Mouse (Mus musculus) midbrain, embryonic 12.5 days (tissue): ENCODE measurements around the gene Nup210l. TPM values are rescaled to one million over a fixed set of nuclear protein-coding genes. Genes with fewer than 3 reads are reported as not detected.

Experiments used
- ATAC-seq: fragments of 200-750 bp; cut with Nextera tagmentation; 2 replicates; pipeline ENCODE4 v1.8.0; 2017; ENCODE audit warnings: low read depth, moderate TSS enrichment, moderate library complexity; ENCODE audit not compliant: low FRiP score
- H3K27ac ChIP-seq: fragments of 300-500 bp; sonication (generic); replicated peaks from 2 replicates; pipeline ENCODE4 v1.5.1; 2016; ENCODE audit warnings: mild to moderate bottlenecking
- H3K27me3 ChIP-seq: fragments of 300-500 bp; sonication (generic); 2 replicates; pipeline ENCODE4 v1.6.1; 2016; ENCODE audit warnings: mild to moderate bottlenecking
- H3K36me3 ChIP-seq: fragments of 300-500 bp; sonication (generic); 2 replicates; pipeline ENCODE4 v1.6.1; 2016
- H3K4me1 ChIP-seq: fragments of 300-500 bp; sonication (generic); 2 replicates; pipeline ENCODE4 v1.6.1; 2016
- H3K4me2 ChIP-seq: fragments of 300-500 bp; sonication (generic); replicated peaks from 2 replicates; pipeline ENCODE4 v1.6.1; 2016; ENCODE audit warnings: mild to moderate bottlenecking, moderate library complexity
- H3K4me3 ChIP-seq: fragments of 300-500 bp; sonication (generic); 2 replicates; pipeline ENCODE4 v1.5.1; 2016; ENCODE audit warnings: mild to moderate bottlenecking
- H3K9ac ChIP-seq: fragments of 300-500 bp; sonication (generic); replicated peaks from 2 replicates; pipeline ENCODE4 v1.6.1; 2016; ENCODE audit warnings: mild to moderate bottlenecking, moderate library complexity
- H3K9me3 ChIP-seq: fragments of 300-500 bp; sonication (generic); 2 replicates; pipeline ENCODE4 v1.6.1; 2016; ENCODE audit warnings: mild to moderate bottlenecking
- WGBS: fragments of 180-500 bp; shearing (Covaris S2); methylation state at CpG from one replicate; pipeline ENCODE4 v1.1.7; 2016; 5-methylcytosine and 5-hydroxymethylcytosine counted together
- polyA plus RNA-seq: library from polyadenylated mRNA; unstranded; fragments of >200 nt; fragmentation: Nextera tagmentation; extraction: Ambion mirVana; gene quantifications from 2 replicates; pipeline ENCODE4 v1.2.1, GENCODE M21; 2016

The Nup210l gene
- polyA plus RNA-seq, 1 experiment from 2014 or later, result 0.57 TPM

DNA sequence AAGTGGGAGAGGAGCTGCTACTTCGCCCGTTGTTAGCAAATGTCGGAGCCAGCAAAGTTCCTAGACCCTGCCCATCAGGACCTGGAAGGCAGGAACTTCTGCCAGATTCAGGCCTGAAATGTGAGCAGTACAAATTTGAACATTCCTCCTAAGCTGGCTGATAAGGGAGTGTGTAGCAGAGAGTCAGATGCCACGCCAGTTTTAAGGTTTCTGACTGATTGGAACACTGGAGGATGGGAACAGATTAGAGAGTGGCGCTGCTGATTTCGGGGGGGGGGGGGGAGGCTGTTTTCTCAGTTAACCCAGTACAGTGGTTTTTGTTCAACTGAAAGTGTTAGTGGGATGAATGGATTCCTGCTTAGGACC lies 23.5 kb upstream of the Nup210l start:
- peak overlapping the region; percentile 91 for H3K4me2 ChIP-seq
- peak overlapping the region; percentile 86 for H3K9ac ChIP-seq
- 3% methylated on average over 6 of the region's 6 CpGs for WGBS
- H3K4me1 ChIP-seq, result peaks cover 52% of the 10 kb centered on the region
- no peaks in the 10 kb centered on the region for H3K36me3 ChIP-seq
- H3K4me3 ChIP-seq, result peak overlapping the region; percentile 80
- no peaks in the 10 kb centered on the region for H3K9me3 ChIP-seq
- no peaks in the 10 kb centered on the region for H3K27me3 ChIP-seq
- no peak for ATAC-seq
- H3K27ac ChIP-seq, result peak overlapping the region; percentile 91

DNA sequence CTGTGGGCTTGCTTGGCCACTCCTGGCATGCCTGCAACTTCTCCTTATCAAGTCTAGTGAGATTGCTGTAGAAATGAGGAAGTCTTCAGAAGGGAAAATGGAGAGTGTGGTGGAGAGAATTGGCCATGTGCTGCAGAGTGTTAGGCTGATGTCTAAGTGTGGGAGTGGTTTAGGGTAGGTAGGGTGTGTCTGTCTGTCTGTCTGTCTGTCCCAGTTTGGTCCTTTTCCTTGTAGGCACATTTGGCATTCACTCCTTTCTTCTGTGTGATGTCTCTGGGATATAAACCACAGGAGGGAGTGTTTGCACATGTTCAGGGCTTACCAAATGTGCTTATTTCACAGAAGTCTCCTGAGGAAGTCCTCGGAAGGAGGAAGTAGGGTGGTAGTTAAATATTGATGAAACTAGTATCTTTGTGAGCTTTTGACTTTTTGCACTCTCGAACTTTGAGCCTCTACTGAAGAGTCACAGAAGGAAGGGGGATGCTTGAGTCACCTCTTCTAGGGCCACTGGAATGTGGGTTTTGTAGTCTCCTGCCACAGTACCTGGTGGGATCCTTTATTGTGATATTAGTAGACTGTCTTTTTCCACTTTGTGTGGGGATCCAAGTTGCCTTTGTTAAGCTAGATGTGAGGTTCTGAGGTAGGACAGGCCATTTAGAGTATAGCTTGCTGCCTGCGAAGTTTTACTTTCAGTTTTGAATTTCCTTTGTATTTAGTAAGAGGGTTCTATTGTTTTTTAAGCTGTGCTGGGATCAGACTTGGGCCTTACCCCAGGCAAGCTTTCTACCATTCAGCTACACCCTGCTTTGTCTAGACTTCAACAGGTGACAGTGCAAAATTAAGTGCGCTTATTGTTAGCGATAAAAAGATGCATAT lies 22.3 kb upstream of the Nup210l start:
- no peak for ATAC-seq
- WGBS, result 90% methylated on average over 5 of the region's 5 CpGs
- Histone ChIP-seq H3K27ac (no peak overlapping the region), H3K27me3 (no peaks in the 10 kb centered on the region), H3K4me3 (peak overlapping the region; percentile 18), H3K9ac (peak overlapping the region; percentile 34; the same call in 1 of the 2 replicates), H3K36me3 (0 out of 2 replicates have a peak, but pooled peaks cover 8% of the 10 kb centered on the region), H3K4me2 (peak overlapping the region; percentile 91), H3K4me1 (peaks cover 52% of the 10 kb centered on the region), H3K9me3 (no peaks in the 10 kb centered on the region)

DNA sequence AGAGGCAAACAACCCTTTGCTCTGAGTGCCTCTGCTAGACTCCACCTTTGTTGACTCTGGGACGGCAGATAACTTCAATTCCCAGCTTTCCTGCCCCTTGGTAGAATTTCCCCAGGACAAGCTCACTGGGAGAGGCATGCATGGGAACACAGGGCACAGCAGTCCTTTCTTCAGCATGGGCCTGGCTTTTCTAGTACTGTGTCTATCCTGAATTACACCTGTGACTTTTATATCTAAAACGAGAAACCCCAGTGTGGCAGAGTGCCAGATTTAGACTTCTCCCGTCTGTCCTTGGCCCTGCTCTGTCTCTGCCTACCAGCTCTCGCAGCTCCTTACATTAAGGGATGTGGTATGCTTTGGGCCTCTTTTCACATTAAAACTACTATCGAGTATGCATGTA lies 20.9 kb upstream of the Nup210l start:
- WGBS, result 70% methylated on average over 5 of the region's 5 CpGs
- no peak for ATAC-seq
- Histone ChIP-seq H3K4me2 (0 out of 2 replicates have a peak overlapping the region, but pooled peaks have one; percentile 13), H3K27me3 (no peaks in the 10 kb centered on the region), H3K4me1 (peaks cover 45% of the 10 kb centered on the region), H3K9me3 (no peaks in the 10 kb centered on the region), H3K4me3 (no peak overlapping the region), H3K36me3 (peaks cover 21% of the 10 kb centered on the region), H3K27ac (no peak overlapping the region), H3K9ac (0 out of 2 replicates have a peak overlapping the region, but pooled peaks have one; percentile 0)

DNA sequence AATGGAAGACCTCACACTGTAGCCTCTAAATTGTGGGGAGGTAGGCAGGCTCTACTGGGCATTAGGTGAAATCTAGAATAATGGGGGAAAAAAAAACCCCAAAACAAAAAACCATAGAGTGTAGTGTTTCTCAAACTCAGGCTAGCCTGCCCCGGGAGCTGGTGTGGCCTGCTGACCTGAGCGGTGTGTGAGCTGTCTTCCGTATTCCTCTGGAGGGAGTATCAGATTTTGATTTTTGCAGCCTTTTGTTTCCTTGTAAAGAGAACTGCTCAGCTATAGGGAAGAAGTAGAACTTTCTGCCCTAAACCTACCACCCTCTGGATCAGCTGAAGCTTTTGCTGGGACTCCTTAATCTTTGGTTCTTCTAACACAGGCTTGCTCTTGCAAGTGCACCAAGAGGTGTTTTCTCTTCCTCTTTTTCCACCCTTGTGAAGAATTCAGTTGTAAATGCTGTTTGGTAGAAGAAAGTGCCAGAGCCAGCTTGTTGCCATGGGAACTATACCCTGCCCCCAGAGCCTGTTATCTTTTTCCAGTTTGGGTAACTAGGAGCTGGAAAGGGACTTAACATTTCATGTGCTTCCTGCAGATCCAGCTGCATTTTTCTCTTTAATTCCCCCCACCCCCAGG lies 20.1 kb upstream of the Nup210l start:
- peaks cover 29% of the 10 kb centered on the region for H3K36me3 ChIP-seq
- H3K9me3 ChIP-seq, result no peaks in the 10 kb centered on the region
- no peak for ATAC-seq
- H3K4me3 ChIP-seq, result no peak overlapping the region
- WGBS, result 43% methylated on average over 3 of the region's 3 CpGs
- H3K27ac ChIP-seq, result peak overlapping the region; percentile 12; the same call in 1 of the 2 replicates
- H3K27me3 ChIP-seq, result no peaks in the 10 kb centered on the region
- no peak overlapping the region for H3K9ac ChIP-seq
- peak overlapping the region; percentile 13; the same call in 1 of the 2 replicates for H3K4me2 ChIP-seq
- peaks cover 42% of the 10 kb centered on the region for H3K4me1 ChIP-seq

GRCm38 (mm10) chr3:90084790-90085189 lies 19.1 kb upstream of the Nup210l start:
- Histone ChIP-seq H3K4me2 (no peak overlapping the region), H3K9ac (no peak overlapping the region), H3K27me3 (no peaks in the 10 kb centered on the region), H3K27ac (0 out of 2 replicates have a peak overlapping the region, but pooled peaks have one; percentile 12), H3K36me3 (peaks cover 39% of the 10 kb centered on the region), H3K4me1 (peaks cover 37% of the 10 kb centered on the region), H3K4me3 (no peak overlapping the region), H3K9me3 (no peaks in the 10 kb centered on the region)
- no peak for ATAC-seq
- 82% methylated on average over 4 of the region's 4 CpGs for WGBS

DNA sequence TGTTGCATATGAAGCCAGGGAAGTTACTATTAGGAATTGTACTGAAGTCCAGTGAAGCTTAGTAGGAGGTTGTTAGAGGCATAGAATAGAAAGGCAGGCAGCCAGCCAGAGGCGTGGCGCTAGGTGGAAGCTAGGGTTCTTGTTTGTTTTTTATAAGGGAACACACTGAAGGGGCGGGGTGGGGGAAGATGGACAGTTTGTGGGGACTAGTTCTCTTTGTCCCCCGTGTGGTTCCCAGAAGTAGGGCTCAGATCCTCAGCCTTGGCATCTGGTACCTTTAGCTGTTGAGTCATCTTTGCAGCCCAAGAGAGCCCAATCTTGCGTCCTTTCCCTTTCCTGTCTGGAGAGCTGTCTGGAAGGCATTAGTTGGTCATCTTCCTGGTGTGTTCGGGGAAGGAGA lies 18.7 kb upstream of the Nup210l start:
- H3K9me3 ChIP-seq, result no peaks in the 10 kb centered on the region
- no peak overlapping the region for H3K27ac ChIP-seq
- peaks cover 37% of the 10 kb centered on the region for H3K4me1 ChIP-seq
- no peak overlapping the region for H3K4me3 ChIP-seq
- no peak for ATAC-seq
- WGBS, result 89% methylated on average over 6 of the region's 6 CpGs
- H3K4me2 ChIP-seq, result no peak overlapping the region
- no peak overlapping the region for H3K9ac ChIP-seq
- no peaks in the 10 kb centered on the region for H3K27me3 ChIP-seq
- peaks cover 44% of the 10 kb centered on the region for H3K36me3 ChIP-seq

DNA sequence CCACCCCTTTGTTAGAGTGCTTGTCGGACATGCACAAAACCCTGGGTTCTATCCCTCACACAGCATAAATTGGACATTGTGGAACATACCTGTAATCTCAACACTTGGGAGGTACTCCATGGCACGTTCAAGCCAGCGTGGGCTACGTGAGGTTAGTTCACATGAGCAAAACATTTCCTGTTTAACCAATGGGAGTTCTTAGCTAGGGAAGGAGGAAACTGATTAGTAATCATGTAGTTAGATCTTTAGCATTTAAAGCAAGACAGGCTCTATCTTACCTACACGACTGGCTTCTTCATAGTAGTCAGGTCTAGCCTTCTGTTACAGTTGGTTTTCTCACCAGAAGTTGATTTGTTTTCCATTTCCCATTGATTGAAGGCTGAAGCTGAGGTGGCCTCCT lies 17.9 kb upstream of the Nup210l start:
- 92% methylated on average over 5 of the region's 5 CpGs for WGBS
- H3K4me1 ChIP-seq, result peaks cover 32% of the 10 kb centered on the region
- H3K9ac ChIP-seq, result no peak overlapping the region
- H3K4me2 ChIP-seq, result no peak overlapping the region
- H3K27me3 ChIP-seq, result no peaks in the 10 kb centered on the region
- no peak overlapping the region for H3K4me3 ChIP-seq
- peaks cover 51% of the 10 kb centered on the region for H3K36me3 ChIP-seq
- no peak overlapping the region for H3K27ac ChIP-seq
- ATAC-seq, result no peak
- H3K9me3 ChIP-seq, result no peaks in the 10 kb centered on the region

GRCm38 (mm10) chr3:90088617-90089016 lies 15.3 kb upstream of the Nup210l start:
- Histone ChIP-seq H3K36me3 (peaks cover 75% of the 10 kb centered on the region), H3K4me3 (no peak overlapping the region), H3K4me1 (peaks cover 9% of the 10 kb centered on the region), H3K9ac (no peak overlapping the region), H3K9me3 (no peaks in the 10 kb centered on the region), H3K4me2 (no peak overlapping the region), H3K27ac (no peak overlapping the region), H3K27me3 (no peaks in the 10 kb centered on the region)
- ATAC-seq, result no peak
- 93% methylated on average over 2 of the region's 2 CpGs for WGBS

DNA sequence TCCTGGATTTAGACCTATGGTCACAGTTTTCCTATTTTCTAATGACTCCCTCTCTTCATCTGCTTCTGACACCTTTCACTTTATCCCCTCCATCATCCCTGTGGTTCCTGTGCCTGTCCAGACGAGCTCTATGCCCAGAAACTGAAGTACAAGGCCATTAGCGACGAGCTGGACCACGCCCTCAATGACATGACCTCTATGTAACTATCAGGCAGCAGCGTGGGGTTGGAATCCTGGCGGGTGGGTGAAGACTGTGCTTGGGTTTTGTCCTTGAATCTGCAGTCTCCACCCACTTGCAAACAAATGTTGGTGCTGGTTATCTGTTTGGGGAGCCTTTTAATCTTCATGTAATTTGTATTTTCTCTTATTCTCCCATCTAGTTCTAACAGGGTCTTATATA lies 13.0 kb upstream of the Nup210l start:
- Histone ChIP-seq H3K27me3 (no peaks in the 10 kb centered on the region), H3K4me3 (no peak overlapping the region), H3K4me2 (no peak overlapping the region), H3K27ac (no peak overlapping the region), H3K4me1 (no peaks in the 10 kb centered on the region), H3K9ac (no peak overlapping the region), H3K9me3 (no peaks in the 10 kb centered on the region), H3K36me3 (peaks cover 96% of the 10 kb centered on the region)
- 86% methylated on average over 6 of the region's 6 CpGs for WGBS
- ATAC-seq, result no peak

DNA sequence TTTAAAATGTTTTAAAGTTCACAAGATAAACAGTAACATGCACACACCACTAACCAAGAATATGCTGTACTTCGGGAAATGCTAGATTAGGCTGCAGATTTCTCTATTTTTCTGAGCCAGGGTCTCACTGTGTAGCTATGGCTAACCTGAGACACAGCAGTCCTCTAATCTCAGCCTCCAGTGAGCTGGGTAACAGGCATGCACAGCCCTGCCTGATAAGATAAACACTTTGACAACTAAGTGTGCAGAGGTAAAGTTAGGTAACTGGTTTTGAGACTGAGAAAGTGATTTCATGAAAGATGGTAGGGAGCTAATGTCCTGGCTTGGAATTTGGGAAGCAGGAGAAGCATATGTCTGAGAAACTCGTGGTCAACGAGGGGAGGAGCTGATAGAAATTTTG lies 9.5 kb upstream of the Nup210l start:
- 94% methylated on average over 3 of the region's 3 CpGs for WGBS
- ATAC-seq, result no peak
- H3K9me3 ChIP-seq, result no peaks in the 10 kb centered on the region
- H3K4me3 ChIP-seq, result no peak overlapping the region
- H3K36me3 ChIP-seq, result peaks cover 85% of the 10 kb centered on the region
- H3K27me3 ChIP-seq, result no peaks in the 10 kb centered on the region
- H3K27ac ChIP-seq, result no peak overlapping the region
- H3K4me1 ChIP-seq, result no peaks in the 10 kb centered on the region
- no peak overlapping the region for H3K4me2 ChIP-seq
- H3K9ac ChIP-seq, result no peak overlapping the region

DNA sequence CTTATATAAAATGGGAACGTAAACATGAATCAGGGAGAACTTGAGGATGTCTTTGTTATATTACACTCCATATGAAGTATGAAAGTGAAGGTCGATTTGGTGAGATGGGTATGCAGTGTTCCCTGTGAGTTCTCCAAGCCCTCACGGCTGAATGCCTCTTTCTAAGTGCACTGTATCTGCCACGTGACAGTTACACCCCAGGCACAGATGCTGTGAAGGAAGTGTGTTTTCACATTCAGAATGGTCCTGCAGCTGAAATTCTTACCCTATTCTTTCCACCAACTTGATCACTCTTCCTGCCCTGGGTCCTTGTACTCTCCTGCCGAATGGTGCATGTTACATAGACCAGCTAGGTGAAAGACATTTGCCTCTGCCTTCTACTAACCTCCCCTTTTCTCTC lies 6.0 kb upstream of the Nup210l start:
- Histone ChIP-seq H3K9ac (no peak overlapping the region), H3K27me3 (no peaks in the 10 kb centered on the region), H3K4me3 (no peak overlapping the region), H3K27ac (no peak overlapping the region), H3K4me1 (no peaks in the 10 kb centered on the region), H3K36me3 (peaks cover 59% of the 10 kb centered on the region), H3K9me3 (no peaks in the 10 kb centered on the region), H3K4me2 (no peak overlapping the region)
- WGBS, result 92% methylated on average over 5 of the region's 5 CpGs
- ATAC-seq, result no peak

- 95% methylated on average over 3 of the region's 3 CpGs for WGBS
- H3K4me3 ChIP-seq, result no peak overlapping the region
- no peaks in the 10 kb centered on the region for H3K9me3 ChIP-seq
- ATAC-seq, result no peak
- H3K4me2 ChIP-seq, result no peak overlapping the region
- peaks cover 31% of the 10 kb centered on the region for H3K36me3 ChIP-seq
- H3K4me1 ChIP-seq, result no peaks in the 10 kb centered on the region
- no peak overlapping the region for H3K9ac ChIP-seq
- no peak overlapping the region for H3K27ac ChIP-seq
- no peaks in the 10 kb centered on the region for H3K27me3 ChIP-seq
These were observed 2.9 kb upstream of the Nup210l start for GRCm38 (mm10) chr3:90101010-90101409.
